Mouse (Mus musculus) layer of hippocampus, adult 2 months (tissue): Measurements from ENCODE around the gene Pced1b. TPM values are rescaled to one million over a fixed set of nuclear protein-coding genes. Genes with fewer than 3 reads are reported as not detected.

Experiments
- DNase-seq, 2 experiments: peaks; one replicate each; pipeline ENCODE4 v3.0.0; 2022; ENCODE audit warnings: low spot score in 2 of 2
- H3K27ac ChIP-seq: fragments of 200-600 bp; 2 replicates; pipeline ENCODE4 v1.8.1; 2022
- H3K4me3 ChIP-seq: fragments of 200-600 bp; 2 replicates; pipeline ENCODE4 v1.8.1; 2022; ENCODE audit warnings: mild to moderate bottlenecking
- CTCF ChIP-seq: fragments of 200-600 bp; conservative IDR thresholded peaks from 2 replicates; pipeline ENCODE4 v1.8.1; 2022; ENCODE audit warnings: antibody characterized with exemption, mild to moderate bottlenecking, moderate library complexity
- total RNA-seq, 2 experiments: library from RNA; stranded (reverse); gene quantifications; 2 replicates each; pipeline ENCODE4 v1.2.3; 2021

Pced1b gene
- total RNA-seq, 2 experiments from 2014 or later: 6.7 to 11.1 TPM

- DNase-seq: no peak
- Histone ChIP-seq H3K4me3 (no peak overlapping the region), H3K27ac (no peak overlapping the region)
- TF ChIP-seq CTCF: no peak
These were observed 1.5 kb upstream of the Pced1b start for GRCm38 (mm10) chr15:97245392-97245791.

GRCm38 (mm10) chr15:97246256-97246655 lies 651 bp upstream of the Pced1b start:
- peak overlapping the region; percentile 76 for H3K4me3 ChIP-seq
- no peak for DNase-seq
- TF ChIP-seq CTCF: no peak
- H3K27ac ChIP-seq: peak overlapping the region; percentile 72; the same call in 1 of the 2 replicates

- Histone ChIP-seq H3K4me3 (peak overlapping the region; percentile 76), H3K27ac (peak overlapping the region; percentile 94)
- peak; percentile 32; the same call in 1 of the 2 replicates for TF ChIP-seq CTCF
- no peak for DNase-seq
These were observed 869 bp downstream of the Pced1b start for GRCm38 (mm10) chr15:97247791-97248161.

- Histone ChIP-seq H3K27ac (peak overlapping the region; percentile 94), H3K4me3 (peak overlapping the region; percentile 76)
- no peak for TF ChIP-seq CTCF
These were observed 1.4 kb downstream of the Pced1b start for GRCm38 (mm10) chr15:97248296-97248695.

GRCm38 (mm10) chr15:97249322-97249721 lies 2.4 kb downstream of the Pced1b start:
- no peak overlapping the region for H3K27ac ChIP-seq
- TF ChIP-seq CTCF: no peak
- no peak for DNase-seq
- H3K4me3 ChIP-seq: no peak overlapping the region

More at GRCm38 (mm10) chr15:97248296-97248695, 1.4 kb downstream of the Pced1b start:
- no peak for DNase-seq

GRCm38 (mm10) chr15:97252493-97253034 lies 5.7 kb downstream of the Pced1b start:
- no peak overlapping the region for H3K27ac ChIP-seq
- no peak for DNase-seq
- H3K4me3 ChIP-seq: no peak overlapping the region
- TF ChIP-seq CTCF: no peak

- Histone ChIP-seq H3K27ac (no peak overlapping the region), H3K4me3 (no peak overlapping the region)
- DNase-seq: no peak
- TF ChIP-seq CTCF: peak; percentile 53
These were observed 7.5 kb downstream of the Pced1b start for GRCm38 (mm10) chr15:97254375-97254774.

- DNase-seq: no peak
- TF ChIP-seq CTCF: no peak
- no peak overlapping the region for H3K4me3 ChIP-seq
- H3K27ac ChIP-seq: no peak overlapping the region
These were observed 8.9 kb downstream of the Pced1b start for GRCm38 (mm10) chr15:97255800-97256199.

GRCm38 (mm10) chr15:97256411-97256810 lies 9.5 kb downstream of the Pced1b start:
- H3K4me3 ChIP-seq: no peak overlapping the region
- no peak for DNase-seq
- no peak overlapping the region for H3K27ac ChIP-seq
- TF ChIP-seq CTCF: no peak

- Histone ChIP-seq H3K4me3 (no peak overlapping the region), H3K27ac (no peak overlapping the region)
- no peak for TF ChIP-seq CTCF
- no peak for DNase-seq
These were observed 10.4 kb downstream of the Pced1b start for GRCm38 (mm10) chr15:97257206-97257775.

GRCm38 (mm10) chr15:97258483-97259230 lies 11.8 kb downstream of the Pced1b start:
- H3K27ac ChIP-seq: no peak overlapping the region
- no peak for DNase-seq
- H3K4me3 ChIP-seq: no peak overlapping the region
- TF ChIP-seq CTCF: no peak

- Histone ChIP-seq H3K4me3 (peak overlapping the region; percentile 8; the same call in 1 of the 2 replicates), H3K27ac (no peak overlapping the region)
- no peak for DNase-seq
- no peak for TF ChIP-seq CTCF
These were observed 12.4 kb downstream of the Pced1b start for GRCm38 (mm10) chr15:97259300-97259699.

- TF ChIP-seq CTCF: no peak
These were observed 13.2 kb downstream of the Pced1b start for GRCm38 (mm10) chr15:97259968-97260597.

More at GRCm38 (mm10) chr15:97259968-97260597, 13.2 kb downstream of the Pced1b start:
- no peak overlapping the region for H3K27ac ChIP-seq
- H3K4me3 ChIP-seq: no peak overlapping the region
- DNase-seq: no peak
